Mouse (Mus musculus) midbrain, embryonic 13.5 days (tissue): ENCODE measurements at regions not wholly inside any gene's neighbourhood (a gene's known extent, or its start where the extent isn't known, plus 50 kb on each side); places are given as distances from the start of the nearest gene placed in this dataset.

ENCODE experiments used
- ATAC-seq: fragments of 200-750 bp; cut with Nextera tagmentation; 2 replicates; pipeline ENCODE4 v1.8.0; 2017; ENCODE audit warnings: mild to moderate bottlenecking, moderate TSS enrichment, moderate library complexity
- H3K27ac ChIP-seq: fragments of 300-500 bp; sonication (generic); 2 replicates; pipeline ENCODE4 v1.5.1; 2015; ENCODE audit warnings: inconsistent platforms, mild to moderate bottlenecking, moderate library complexity
- H3K27me3 ChIP-seq: fragments of 300-500 bp; sonication (generic); 2 replicates; pipeline ENCODE4 v1.6.1; 2015; ENCODE audit warnings: mild to moderate bottlenecking, inconsistent platforms
- H3K36me3 ChIP-seq: fragments of 300-500 bp; sonication (generic); 2 replicates; pipeline ENCODE4 v1.6.1; 2015; ENCODE audit warnings: mild to moderate bottlenecking, inconsistent platforms
- H3K4me1 ChIP-seq: fragments of 300-500 bp; sonication (generic); replicated peaks from 2 replicates; pipeline ENCODE4 v1.6.1; 2015; ENCODE audit warnings: inconsistent platforms
- H3K4me2 ChIP-seq: fragments of 300-500 bp; sonication (generic); replicated peaks from 2 replicates; pipeline ENCODE4 v1.6.1; 2015; ENCODE audit warnings: moderate library complexity, mild to moderate bottlenecking, inconsistent platforms
- H3K4me3 ChIP-seq: fragments of 300-500 bp; sonication (generic); replicated peaks from 2 replicates; pipeline ENCODE4 v1.5.1; 2015; ENCODE audit warnings: mild to moderate bottlenecking, inconsistent platforms
- H3K9ac ChIP-seq: fragments of 300-500 bp; sonication (generic); replicated peaks from 2 replicates; pipeline ENCODE4 v1.6.1; 2015; ENCODE audit warnings: mild to moderate bottlenecking, inconsistent platforms
- H3K9me3 ChIP-seq: fragments of 300-500 bp; sonication (generic); 2 replicates; pipeline ENCODE4 v1.6.1; 2016; ENCODE audit warnings: mild to moderate bottlenecking, inconsistent platforms
- WGBS: fragments of 180-500 bp; shearing (Covaris S2); methylation state at CpG from one replicate; pipeline ENCODE4 v1.1.7; 2015; 5-methylcytosine and 5-hydroxymethylcytosine counted together

GRCm38 (mm10) chr12:32617031-32617430, 202.3 kb upstream of the Nampt start:
- Histone ChIP-seq H3K4me1 (no peaks in the 10 kb centered on the region), H3K4me3 (no peak overlapping the region), H3K27me3 (no peaks in the 10 kb centered on the region), H3K4me2 (no peak overlapping the region), H3K9ac (no peak overlapping the region), H3K9me3 (no peaks in the 10 kb centered on the region), H3K27ac (no peak overlapping the region), H3K36me3 (no peaks in the 10 kb centered on the region)
- WGBS = 76% methylated on average over 1 of the region's 1 CpGs
- no peak for ATAC-seq

- no peak overlapping the region for H3K9ac ChIP-seq
- H3K27ac ChIP-seq = no peak overlapping the region
- no peaks in the 10 kb centered on the region for H3K4me1 ChIP-seq
- no peak overlapping the region for H3K4me3 ChIP-seq
- 58% methylated on average over 4 of the region's 4 CpGs for WGBS
- no peaks in the 10 kb centered on the region for H3K36me3 ChIP-seq
- no peak overlapping the region for H3K4me2 ChIP-seq
- ATAC-seq = no peak
- H3K9me3 ChIP-seq = no peaks in the 10 kb centered on the region
- no peaks in the 10 kb centered on the region for H3K27me3 ChIP-seq
Measured at GRCm38 (mm10) chr12:32619830-32620229, 199.5 kb upstream of the Nampt start.

GRCm38 (mm10) chr12:32621739-32622138, 197.6 kb upstream of the Nampt start:
- H3K9me3 ChIP-seq = no peaks in the 10 kb centered on the region
- H3K4me1 ChIP-seq = no peaks in the 10 kb centered on the region
- H3K27ac ChIP-seq = no peak overlapping the region
- WGBS = 92% methylated on average over 5 of the region's 5 CpGs
- ATAC-seq = no peak
- H3K36me3 ChIP-seq = no peaks in the 10 kb centered on the region
- H3K27me3 ChIP-seq = no peaks in the 10 kb centered on the region
- H3K4me2 ChIP-seq = no peak overlapping the region
- no peak overlapping the region for H3K9ac ChIP-seq
- H3K4me3 ChIP-seq = no peak overlapping the region

GRCm38 (mm10) chr12:32628552-32628951, 190.8 kb upstream of the Nampt start:
- Histone ChIP-seq H3K27me3 (no peaks in the 10 kb centered on the region), H3K9ac (no peak overlapping the region), H3K9me3 (no peaks in the 10 kb centered on the region), H3K4me2 (no peak overlapping the region), H3K4me1 (no peaks in the 10 kb centered on the region), H3K36me3 (no peaks in the 10 kb centered on the region), H3K4me3 (no peak overlapping the region), H3K27ac (no peak overlapping the region)
- no peak for ATAC-seq
- 84% methylated on average over 1 of the region's 1 CpGs for WGBS

- H3K4me1 ChIP-seq = no peaks in the 10 kb centered on the region
- no peak overlapping the region for H3K9ac ChIP-seq
- H3K9me3 ChIP-seq = no peaks in the 10 kb centered on the region
- ATAC-seq = no peak
- 0 out of 2 replicates have a peak, but pooled peaks cover 6% of the 10 kb centered on the region for H3K27me3 ChIP-seq
- no peaks in the 10 kb centered on the region for H3K36me3 ChIP-seq
- WGBS = 35% methylated on average over 3 of the region's 3 CpGs
- H3K4me2 ChIP-seq = no peak overlapping the region
- H3K4me3 ChIP-seq = no peak overlapping the region
- H3K27ac ChIP-seq = no peak overlapping the region
Measured at GRCm38 (mm10) chr12:32632935-32633334, 186.4 kb upstream of the Nampt start.

GRCm38 (mm10) chr12:32635055-32635454, 184.3 kb upstream of the Nampt start:
- 73% methylated on average over 5 of the region's 5 CpGs for WGBS
- Histone ChIP-seq H3K36me3 (no peaks in the 10 kb centered on the region), H3K4me3 (no peak overlapping the region), H3K4me1 (no peaks in the 10 kb centered on the region), H3K27ac (no peak overlapping the region), H3K4me2 (no peak overlapping the region), H3K27me3 (0 out of 2 replicates have a peak, but pooled peaks cover 10% of the 10 kb centered on the region), H3K9me3 (no peaks in the 10 kb centered on the region), H3K9ac (no peak overlapping the region)
- ATAC-seq = no peak

- Histone ChIP-seq H3K4me2 (no peak overlapping the region), H3K36me3 (no peaks in the 10 kb centered on the region), H3K4me1 (no peaks in the 10 kb centered on the region), H3K27me3 (0 out of 2 replicates have a peak, but pooled peaks cover 10% of the 10 kb centered on the region), H3K9me3 (no peaks in the 10 kb centered on the region), H3K4me3 (no peak overlapping the region), H3K27ac (no peak overlapping the region), H3K9ac (no peak overlapping the region)
- under 1% methylated on average over 8 of the region's 8 CpGs for WGBS
- peak; percentile 86 for ATAC-seq
Measured at GRCm38 (mm10) chr12:32637400-32638100, 181.8 kb upstream of the Nampt start.

GRCm38 (mm10) chr12:32640591-32640990, 178.8 kb upstream of the Nampt start:
- Histone ChIP-seq H3K36me3 (no peaks in the 10 kb centered on the region), H3K9me3 (no peaks in the 10 kb centered on the region), H3K9ac (no peak overlapping the region), H3K4me1 (no peaks in the 10 kb centered on the region), H3K4me3 (no peak overlapping the region), H3K27me3 (0 out of 2 replicates have a peak, but pooled peaks cover 7% of the 10 kb centered on the region), H3K27ac (no peak overlapping the region), H3K4me2 (no peak overlapping the region)
- 77% methylated on average over 2 of the region's 2 CpGs for WGBS
- ATAC-seq = no peak

GRCm38 (mm10) chr12:32642493-32642892, 176.9 kb upstream of the Nampt start:
- H3K9me3 ChIP-seq = no peaks in the 10 kb centered on the region
- H3K36me3 ChIP-seq = no peaks in the 10 kb centered on the region
- H3K27me3 ChIP-seq = 0 out of 2 replicates have a peak, but pooled peaks cover 7% of the 10 kb centered on the region
- H3K4me3 ChIP-seq = no peak overlapping the region
- H3K27ac ChIP-seq = no peak overlapping the region
- no peak for ATAC-seq
- WGBS = 94% methylated on average over 1 of the region's 1 CpGs
- no peaks in the 10 kb centered on the region for H3K4me1 ChIP-seq
- no peak overlapping the region for H3K4me2 ChIP-seq
- H3K9ac ChIP-seq = no peak overlapping the region

GRCm38 (mm10) chr12:32653096-32653495, 166.2 kb upstream of the Nampt start:
- Histone ChIP-seq H3K4me3 (no peak overlapping the region), H3K27ac (no peak overlapping the region), H3K4me1 (no peaks in the 10 kb centered on the region), H3K36me3 (no peaks in the 10 kb centered on the region), H3K9me3 (no peaks in the 10 kb centered on the region), H3K4me2 (no peak overlapping the region), H3K9ac (no peak overlapping the region), H3K27me3 (no peaks in the 10 kb centered on the region)
- ATAC-seq = no peak
- WGBS = 91% methylated on average over 1 of the region's 1 CpGs

- no peak overlapping the region for H3K4me2 ChIP-seq
- ATAC-seq = no peak
- H3K9ac ChIP-seq = no peak overlapping the region
- H3K36me3 ChIP-seq = no peaks in the 10 kb centered on the region
- H3K4me3 ChIP-seq = no peak overlapping the region
- H3K4me1 ChIP-seq = no peaks in the 10 kb centered on the region
- 75% methylated on average over 2 of the region's 2 CpGs for WGBS
- H3K27me3 ChIP-seq = no peaks in the 10 kb centered on the region
- H3K27ac ChIP-seq = no peak overlapping the region
- H3K9me3 ChIP-seq = no peaks in the 10 kb centered on the region
Measured at GRCm38 (mm10) chr12:32656194-32656593, 163.2 kb upstream of the Nampt start.

- no peak overlapping the region for H3K9ac ChIP-seq
- no peaks in the 10 kb centered on the region for H3K36me3 ChIP-seq
- H3K27ac ChIP-seq = no peak overlapping the region
- H3K9me3 ChIP-seq = no peaks in the 10 kb centered on the region
- WGBS = 89% methylated on average over 8 of the region's 8 CpGs
- H3K4me2 ChIP-seq = no peak overlapping the region
- no peak overlapping the region for H3K4me3 ChIP-seq
- ATAC-seq = no peak
- H3K27me3 ChIP-seq = no peaks in the 10 kb centered on the region
- H3K4me1 ChIP-seq = no peaks in the 10 kb centered on the region
Measured at GRCm38 (mm10) chr12:32661782-32662413, 157.4 kb upstream of the Nampt start.
